Mouse (Mus musculus) embryonic stem cell, embryonic (primary cell): ENCODE measurements around the gene Cd2bp2.

Experiments
- CTCF ChIA-PET, 4 experiments: fragments of 300-600 bp in 2 of 4; fragments of 350-600 bp in 2 of 4; sonication (Branson Sonifier 250); formaldehyde crosslinking; loops; one replicate each; lab custom pipeline; 2022; ENCODE audit warnings: inconsistent platforms in 2 of 4; lab: Charles Lee
- POLR2A ChIA-PET, 4 experiments: fragments of 300-600 bp in 2 of 4; fragments of 350-600 bp in 2 of 4; sonication (Branson Sonifier 250); formaldehyde crosslinking; loops; one replicate each; lab custom pipeline; 2022; ENCODE audit warnings: antibody characterized with exemption in 4 of 4, inconsistent platforms in 1 of 4; lab: Charles Lee

Cd2bp2 gene

GRCm38 (mm10) chr7:127211014-127211745 is 15.3 kb upstream of the Cd2bp2 start:
- POLR2A ChIA-PET: interaction anchor here in 3 of 4 experiments (0.7 to 7.3 kb wide), 28 partner anchors 8 to 426 kb away, joined by 3 to 208 read pairs (median 6); partner anchors contain the start of genes Cd2bp2 (in 2 of the 3), Sept1 (in 2 of the 3), Zfp553 (in 2 of the 3) and Dctpp1 (in 1 of the 3)
- CTCF ChIA-PET: interaction anchor here in 3 of 4 experiments (0.5 to 1.5 kb wide), 7 partner anchors 13 to 672 kb away, joined by 3 to 9 read pairs (median 3); no protein-coding TSS in a partner anchor

- ChIA-PET POLR2A (interaction anchor here (0.8 to 7.3 kb wide), 19 partner anchors 8 to 64 kb away, joined by 3 to 208 read pairs (median 6); partner anchors contain the start of genes Cd2bp2 (in 2 of the 4), Sept1 (in 2 of the 4), Zfp553 (in 2 of the 4) and Dctpp1 (in 1 of the 4)), CTCF (interaction anchor here in 1 of 4 experiments (1.1 kb wide), 1 partner anchor 14 kb away, joined by 3 read pairs; no protein-coding TSS in a partner anchor)
These were observed 14.4 kb upstream of the Cd2bp2 start for GRCm38 (mm10) chr7:127210266-127210665.

GRCm38 (mm10) chr7:127209851-127210250 is 14.0 kb upstream of the Cd2bp2 start:
- POLR2A ChIA-PET: interaction anchor here (0.5 to 7.3 kb wide), 22 partner anchors 8 to 51 kb away, joined by 3 to 208 read pairs (median 6); partner anchors contain the start of genes Cd2bp2 (in 2 of the 4), Sept1 (in 2 of the 4), Zfp553 (in 2 of the 4) and Dctpp1 (in 1 of the 4)
- CTCF ChIA-PET: interaction anchor here in 2 of 4 experiments (0.6 to 1.1 kb wide), 2 partner anchors 14 to 22 kb away, joined by 3 read pairs; no protein-coding TSS in a partner anchor

GRCm38 (mm10) chr7:127208553-127209438 is 12.9 kb upstream of the Cd2bp2 start, which contains the start of gene Mylpf:
Gene Mylpf (plus strand): TSS chr7:127208890.
- ChIA-PET CTCF (interaction anchor here in 2 of 4 experiments (0.5 to 1.9 kb wide), 3 partner anchors 21 to 49 kb away, joined by 3 to 5 read pairs (median 4); no protein-coding TSS in a partner anchor), POLR2A (interaction anchor here in 3 of 4 experiments (0.6 to 7.3 kb wide), 28 partner anchors 8 to 438 kb away, joined by 3 to 208 read pairs (median 6); partner anchors contain the start of genes Cd2bp2 (in 2 of the 3), Sept1 (in 2 of the 3), Zfp553 (in 2 of the 3) and Dctpp1 (in 1 of the 3))

- ChIA-PET POLR2A (interaction anchor here in 3 of 4 experiments (1.0 to 4.0 kb wide), 10 partner anchors 9 to 29 kb away, joined by 3 to 84 read pairs (median 10); partner anchors contain the start of genes Cd2bp2 (in 2 of the 3), Sept1 (in 2 of the 3) and Zfp553 (in 2 of the 3)), CTCF (interaction anchor here in 2 of 4 experiments (0.5 to 1.9 kb wide), 2 partner anchors 27 to 49 kb away, joined by 4 to 5 read pairs; no protein-coding TSS in a partner anchor)
These were observed 12.4 kb upstream of the Cd2bp2 start, which contains the start of gene Tbc1d10b for GRCm38 (mm10) chr7:127208295-127208552. Gene Tbc1d10b (minus strand): TSS chr7:127208468.

- ChIA-PET CTCF (interaction anchor here in 2 of 4 experiments (0.6 to 1.9 kb wide), 6 partner anchors 8 to 620 kb away, joined by 3 to 5 read pairs (median 4); no protein-coding TSS in a partner anchor), POLR2A (interaction anchor here (0.7 to 4.0 kb wide), 36 partner anchors 8 to 583 kb away, joined by 3 to 84 read pairs (median 5); partner anchors contain the start of genes Cd2bp2 (in 3 of the 4), Sept1 (in 2 of the 4), Zfp553 (in 2 of the 4) and Maz (in 1 of the 4))
These were observed 11.8 kb upstream of the Cd2bp2 start for GRCm38 (mm10) chr7:127207374-127208294.

GRCm38 (mm10) chr7:127206606-127207005 is 10.8 kb upstream of the Cd2bp2 start:
- CTCF ChIA-PET: interaction anchor here in 2 of 4 experiments (0.5 to 1.9 kb wide), 6 partner anchors 9 to 547 kb away, joined by 3 to 5 read pairs (median 4); no protein-coding TSS in a partner anchor
- POLR2A ChIA-PET: interaction anchor here (1.0 to 4.0 kb wide), 29 partner anchors 8 to 85 kb away, joined by 3 to 84 read pairs (median 6); partner anchors contain the start of genes Cd2bp2 (in 3 of the 4), Sept1 (in 2 of the 4), Zfp553 (in 2 of the 4) and Qprt (in 1 of the 4)

- ChIA-PET CTCF (interaction anchor here in 2 of 4 experiments (0.6 to 1.4 kb wide), 6 partner anchors 12 to 478 kb away, joined by 3 to 7 read pairs (median 3); no protein-coding TSS in a partner anchor), POLR2A (interaction anchor here (0.6 to 15.0 kb wide), 59 partner anchors 8 to 611 kb away, joined by 3 to 162 read pairs (median 4); partner anchors contain the start of genes Sept1 (in 3 of the 4), Zfp553 (in 3 of the 4), Tbc1d10b (in 2 of the 4) and Zfp771 (in 2 of the 4))
These were observed 634 bp upstream of the Cd2bp2 start for GRCm38 (mm10) chr7:127196484-127196883.

GRCm38 (mm10) chr7:127194633-127195029 is 1.2 kb downstream of the Cd2bp2 start:
- ChIA-PET CTCF (interaction anchor here in 2 of 4 experiments (0.5 to 1.3 kb wide), 3 partner anchors 12 to 481 kb away, joined by 3 to 5 read pairs (median 4); no protein-coding TSS in a partner anchor), POLR2A (interaction anchor here (0.7 to 15.0 kb wide), 27 partner anchors 9 to 149 kb away, joined by 3 to 162 read pairs (median 4); partner anchors contain the start of genes Sept1 (in 2 of the 4), Tbc1d10b (in 2 of the 4) and Zfp553 (in 2 of the 4))

GRCm38 (mm10) chr7:127194011-127194632 is 1.7 kb downstream of the Cd2bp2 start:
- ChIA-PET POLR2A (interaction anchor here in 3 of 4 experiments (0.6 to 15.0 kb wide), 25 partner anchors 9 to 149 kb away, joined by 3 to 162 read pairs (median 5); partner anchors contain the start of genes Sept1 (in 2 of the 3), Tbc1d10b (in 2 of the 3) and Zfp553 (in 2 of the 3)), CTCF (interaction anchor here in 3 of 4 experiments (0.5 to 1.3 kb wide), 4 partner anchors 18 to 480 kb away, joined by 3 to 5 read pairs (median 3); no protein-coding TSS in a partner anchor)

- ChIA-PET CTCF (interaction anchor here (0.6 to 1.4 kb wide), 6 partner anchors 9 to 796 kb away, joined by 3 to 5 read pairs (median 3); partner anchors contain the start of gene Nfatc2ip (in 1 of the 4)), POLR2A (interaction anchor here in 3 of 4 experiments (0.5 to 15.0 kb wide), 16 partner anchors 10 to 308 kb away, joined by 3 to 162 read pairs (median 4); partner anchors contain the start of genes Maz (in 1 of the 3), Sept1 (in 1 of the 3), Taok2 (in 1 of the 3) and Tbc1d10b (in 1 of the 3))
These were observed 2.9 kb downstream of the Cd2bp2 start for GRCm38 (mm10) chr7:127192989-127193388.

- ChIA-PET POLR2A (interaction anchor here in 3 of 4 experiments (0.7 to 15.0 kb wide), 15 partner anchors 8 to 173 kb away, joined by 3 to 162 read pairs (median 6); partner anchors contain the start of genes Pagr1a (in 1 of the 3) and Zfp771 (in 1 of the 3)), CTCF (interaction anchor here in 3 of 4 experiments (1.0 to 1.2 kb wide), 3 partner anchors 9 to 23 kb away, joined by 3 to 5 read pairs (median 3); no protein-coding TSS in a partner anchor)
These were observed 5.2 kb downstream of the Cd2bp2 start for GRCm38 (mm10) chr7:127190672-127191071.

- ChIA-PET CTCF (interaction anchor here in 1 of 4 experiments (0.5 to 1.3 kb wide), 2 partner anchors 79 to 527 kb away, joined by 3 read pairs; no protein-coding TSS in a partner anchor), POLR2A (interaction anchor here in 3 of 4 experiments (0.6 to 15.0 kb wide), 18 partner anchors 8 to 283 kb away, joined by 3 to 162 read pairs (median 4); partner anchors contain the start of genes Maz (in 1 of the 3), Pagr1a (in 1 of the 3) and Pagr1b (in 1 of the 3))
These were observed 7.3 kb downstream of the Cd2bp2 start for GRCm38 (mm10) chr7:127188305-127189276.
